Mouse (Mus musculus): ENCODE measurements around the gene 1700029H14Rik. TPM values are rescaled to one million over a fixed set of nuclear protein-coding genes. Genes with fewer than 3 reads are reported as not detected.

Gene 1700029H14Rik
- total RNA-seq, 2 experiments from 2014 or later: not detected

DNA sequence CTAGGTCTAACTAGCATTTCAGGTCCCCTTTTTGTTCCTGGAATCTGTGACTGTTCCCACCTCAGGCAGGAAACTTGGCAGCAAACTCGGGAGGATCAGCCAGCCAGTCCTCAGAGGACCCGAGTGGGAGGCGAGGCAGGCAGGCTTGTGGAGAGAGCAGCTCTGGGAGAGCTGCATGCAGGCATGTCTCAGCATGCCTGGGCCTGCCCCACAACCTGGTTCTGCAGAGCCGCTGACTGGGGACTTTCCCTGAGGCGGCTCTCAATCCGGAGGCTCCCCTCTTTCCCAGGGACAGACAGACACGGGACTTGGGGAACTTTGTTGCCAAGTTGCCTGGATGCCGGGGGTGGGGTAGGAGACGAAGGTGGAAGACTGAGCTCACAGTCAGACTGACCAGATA, 13.4 kb downstream of the 1700029H14Rik start:
- no peak for ATAC-seq (replicated peaks; ENCODE audit: low FRiP score, low TSS enrichment, poor library complexity, severe bottlenecking)

DNA sequence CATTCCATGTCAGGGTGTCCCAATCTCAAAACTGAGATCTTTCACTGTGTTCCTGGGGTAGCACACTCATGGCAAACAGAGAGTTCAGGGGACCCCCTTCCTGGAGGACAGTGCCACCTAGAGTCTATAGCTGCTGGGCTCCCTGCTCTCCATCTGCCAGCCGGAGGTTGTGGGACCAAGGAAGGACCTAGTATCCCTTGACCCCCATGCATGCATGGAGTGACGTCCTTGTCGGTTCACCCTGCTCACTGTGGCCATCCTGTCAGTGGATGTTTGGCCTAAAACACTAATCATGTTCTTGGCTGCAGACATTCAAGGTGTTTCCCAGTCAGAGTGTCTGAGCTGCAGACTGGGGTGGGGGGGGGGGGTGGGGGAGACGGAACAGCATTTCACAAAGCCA, 14.0 kb downstream of the 1700029H14Rik start:
- ATAC-seq (replicated peaks; ENCODE audit: low FRiP score, low TSS enrichment, poor library complexity, severe bottlenecking): no peak

- ATAC-seq (replicated peaks; ENCODE audit: low FRiP score, low TSS enrichment, poor library complexity, severe bottlenecking): no peak
Measured at GRCm38 (mm10) chr8:13546421-13546820, 15.8 kb downstream of the 1700029H14Rik start.

- no peak for ATAC-seq (replicated peaks; ENCODE audit: low FRiP score, low TSS enrichment, poor library complexity, severe bottlenecking)
Measured at GRCm38 (mm10) chr8:13541526-13541925, 20.7 kb downstream of the 1700029H14Rik start.

- no peak for ATAC-seq (replicated peaks; ENCODE audit: low FRiP score, low TSS enrichment, poor library complexity, severe bottlenecking)
Measured at GRCm38 (mm10) chr8:13540122-13540521, 22.1 kb downstream of the 1700029H14Rik start.

DNA sequence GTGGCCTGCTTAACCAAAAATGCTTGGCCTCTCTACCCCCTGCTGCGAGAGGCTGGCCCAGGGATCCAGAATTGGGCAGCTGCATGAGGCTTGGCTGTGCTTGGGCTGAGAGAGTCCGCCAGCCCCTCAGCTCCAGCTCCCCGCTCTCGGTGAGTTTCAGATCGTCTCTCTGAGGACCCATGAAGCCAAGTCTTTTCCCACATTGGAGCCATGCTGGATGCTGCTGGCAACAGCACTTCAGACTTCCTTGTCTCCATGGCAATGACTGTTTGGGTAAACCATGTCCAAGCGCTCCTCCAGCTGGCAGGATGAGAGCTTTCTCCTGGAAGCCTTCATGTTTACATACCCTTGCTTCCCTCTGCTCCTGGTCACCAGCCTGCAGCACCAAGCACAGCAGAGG, 23.4 kb downstream of the 1700029H14Rik start:
- ATAC-seq (replicated peaks; ENCODE audit: low FRiP score, low TSS enrichment, poor library complexity, severe bottlenecking): no peak

GRCm38 (mm10) chr8:13537102-13537501, 25.2 kb downstream of the 1700029H14Rik start:
- ATAC-seq (replicated peaks; ENCODE audit: low FRiP score, low TSS enrichment, poor library complexity, severe bottlenecking): no peak

- ATAC-seq (replicated peaks; ENCODE audit: low FRiP score, low TSS enrichment, poor library complexity, severe bottlenecking): no peak
Measured at GRCm38 (mm10) chr8:13533123-13533522, 29.1 kb downstream of the 1700029H14Rik start.

- peak; percentile 51 for ATAC-seq (replicated peaks; ENCODE audit: low FRiP score, low TSS enrichment, poor library complexity, severe bottlenecking)
Measured at GRCm38 (mm10) chr8:13531602-13532171, 30.6 kb downstream of the 1700029H14Rik start.

GRCm38 (mm10) chr8:13530941-13531340, 31.3 kb downstream of the 1700029H14Rik start:
- ATAC-seq (replicated peaks; ENCODE audit: low FRiP score, low TSS enrichment, poor library complexity, severe bottlenecking): peak; percentile 89

- peak; percentile 15 for ATAC-seq (replicated peaks; ENCODE audit: low FRiP score, low TSS enrichment, poor library complexity, severe bottlenecking)
Measured at GRCm38 (mm10) chr8:13530401-13530800, 31.9 kb downstream of the 1700029H14Rik start.

GRCm38 (mm10) chr8:13529891-13530316, 32.4 kb downstream of the 1700029H14Rik start:
- ATAC-seq (replicated peaks; ENCODE audit: low FRiP score, low TSS enrichment, poor library complexity, severe bottlenecking): no peak

DNA sequence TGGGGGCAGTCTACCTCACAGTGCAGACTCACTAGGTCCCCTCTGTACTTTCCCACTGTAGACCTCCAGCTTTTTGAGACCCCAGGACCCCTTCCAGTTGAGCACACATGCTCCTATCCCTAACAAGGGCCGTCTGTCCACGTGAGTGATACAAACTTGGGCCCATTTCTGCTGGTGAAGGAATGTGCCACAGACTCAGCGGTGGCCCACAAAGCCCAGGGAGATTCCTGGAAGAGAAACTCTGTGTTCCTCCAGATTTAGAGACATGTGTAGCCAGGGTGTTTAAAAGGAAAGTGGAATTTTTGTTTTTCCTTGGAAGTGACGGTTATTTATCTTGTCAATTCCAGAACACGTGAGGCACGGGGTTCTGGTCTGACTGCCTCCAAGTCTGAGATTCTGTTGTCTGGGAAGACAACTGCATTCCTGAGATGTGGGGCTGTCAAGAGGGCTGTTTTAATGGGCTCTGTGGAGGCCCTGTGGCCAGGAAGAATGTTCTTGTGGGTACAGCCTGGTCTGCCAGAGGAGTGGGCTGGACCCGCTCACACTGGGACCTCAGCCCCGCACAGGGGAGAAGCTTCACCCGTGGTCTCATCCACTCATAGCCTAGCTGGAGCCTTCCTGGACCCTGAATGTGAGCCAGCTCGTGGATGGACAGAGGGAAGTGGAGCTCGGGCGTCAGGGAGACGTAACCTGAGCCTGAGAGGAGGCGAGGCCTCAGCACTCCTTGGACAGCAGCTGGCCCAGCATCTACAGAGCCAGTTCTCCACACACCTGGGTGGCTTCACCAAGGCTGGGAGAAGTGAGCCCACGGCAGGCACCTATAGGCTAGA, 33.0 kb downstream of the 1700029H14Rik start:
- no peak for ATAC-seq (replicated peaks; ENCODE audit: low FRiP score, low TSS enrichment, poor library complexity, severe bottlenecking)

- ATAC-seq (replicated peaks; ENCODE audit: low FRiP score, low TSS enrichment, poor library complexity, severe bottlenecking): no peak
Measured at GRCm38 (mm10) chr8:13521392-13521791, 40.9 kb downstream of the 1700029H14Rik start.

DNA sequence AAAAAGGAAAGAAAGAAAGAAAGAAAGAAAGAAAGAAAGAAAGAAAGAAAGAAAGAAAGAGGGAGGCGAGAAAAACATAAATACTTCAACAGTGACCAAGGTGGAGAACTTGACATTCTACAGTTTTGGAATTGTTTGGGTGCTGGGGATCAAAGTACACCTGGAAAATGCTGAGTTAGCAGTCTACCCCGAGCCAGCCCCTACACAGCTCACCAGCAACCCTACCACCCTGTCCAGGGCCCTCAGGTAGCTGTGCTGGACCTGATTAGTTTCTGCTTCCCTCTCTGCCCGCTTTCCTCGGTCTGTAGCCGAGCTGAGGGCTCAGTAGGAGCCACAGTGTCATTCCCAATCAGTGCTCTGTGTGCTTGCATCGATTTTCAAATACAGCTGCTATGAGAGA, 41.9 kb downstream of the 1700029H14Rik start:
- ATAC-seq (replicated peaks; ENCODE audit: low FRiP score, low TSS enrichment, poor library complexity, severe bottlenecking): no peak

DNA sequence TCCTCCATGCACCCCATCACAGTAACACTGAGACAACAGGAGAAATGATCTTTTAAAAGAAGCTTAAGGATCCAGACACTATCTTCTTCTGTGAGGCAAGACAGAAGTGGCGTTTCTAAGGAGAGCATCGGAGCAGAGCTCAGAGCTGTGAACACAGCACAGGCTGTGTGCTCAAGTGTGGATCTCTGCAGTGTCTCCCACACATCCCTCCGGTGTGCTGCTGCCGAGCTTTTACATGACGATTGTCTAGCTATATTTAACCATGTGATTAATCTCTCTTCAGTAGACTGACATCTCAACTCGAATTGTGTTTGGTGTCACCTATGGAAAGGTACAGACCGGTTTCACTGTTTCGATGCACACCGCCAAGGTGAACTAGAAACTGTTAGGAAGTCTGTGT, 42.8 kb downstream of the 1700029H14Rik start:
- ATAC-seq (replicated peaks; ENCODE audit: low FRiP score, low TSS enrichment, poor library complexity, severe bottlenecking): no peak

DNA sequence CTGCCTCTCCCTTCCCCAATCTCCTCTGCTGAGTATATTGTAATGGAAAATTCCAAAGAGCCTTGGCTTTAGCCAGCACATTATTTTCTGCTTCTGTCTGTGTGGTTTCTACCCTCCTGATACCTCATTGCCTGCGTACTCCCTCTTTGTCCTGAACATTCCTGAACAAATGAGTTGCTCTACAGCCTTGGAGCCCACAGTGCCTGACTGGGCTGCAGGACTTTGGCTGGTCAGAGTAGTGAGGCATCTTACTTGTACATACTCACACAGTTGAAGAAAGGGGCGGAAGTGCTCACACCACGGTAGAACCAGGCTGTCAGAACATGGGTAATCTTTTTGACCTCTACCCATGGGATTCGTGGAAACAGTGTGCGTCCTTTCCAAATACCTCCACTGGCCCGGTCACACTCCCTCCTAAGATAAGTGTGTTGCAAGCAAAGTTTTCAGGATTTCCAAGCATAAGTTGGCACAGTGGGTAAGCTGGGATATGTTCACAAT, 44.9 kb downstream of the 1700029H14Rik start:
- ATAC-seq (replicated peaks; ENCODE audit: low FRiP score, low TSS enrichment, poor library complexity, severe bottlenecking): no peak

DNA sequence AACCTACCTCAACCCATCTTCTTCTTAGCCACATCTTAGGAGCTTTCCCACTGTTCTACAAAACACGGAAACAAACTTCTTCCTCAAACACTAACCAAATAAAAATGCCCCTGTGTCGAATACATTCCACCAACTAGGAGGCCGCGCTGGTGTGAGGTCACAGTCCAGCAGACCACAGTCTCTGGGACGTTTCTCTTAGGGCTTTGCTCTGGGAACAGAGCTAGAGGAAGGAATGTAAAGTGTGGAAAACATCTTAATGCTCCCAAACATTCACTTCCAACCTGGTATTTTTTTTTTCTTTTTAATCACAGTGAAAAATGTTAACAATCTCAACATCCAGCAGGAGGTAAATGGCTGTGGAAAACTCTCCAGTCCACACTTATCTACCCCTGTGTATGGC, 45.5 kb downstream of the 1700029H14Rik start:
- no peak for ATAC-seq (replicated peaks; ENCODE audit: low FRiP score, low TSS enrichment, poor library complexity, severe bottlenecking)

DNA sequence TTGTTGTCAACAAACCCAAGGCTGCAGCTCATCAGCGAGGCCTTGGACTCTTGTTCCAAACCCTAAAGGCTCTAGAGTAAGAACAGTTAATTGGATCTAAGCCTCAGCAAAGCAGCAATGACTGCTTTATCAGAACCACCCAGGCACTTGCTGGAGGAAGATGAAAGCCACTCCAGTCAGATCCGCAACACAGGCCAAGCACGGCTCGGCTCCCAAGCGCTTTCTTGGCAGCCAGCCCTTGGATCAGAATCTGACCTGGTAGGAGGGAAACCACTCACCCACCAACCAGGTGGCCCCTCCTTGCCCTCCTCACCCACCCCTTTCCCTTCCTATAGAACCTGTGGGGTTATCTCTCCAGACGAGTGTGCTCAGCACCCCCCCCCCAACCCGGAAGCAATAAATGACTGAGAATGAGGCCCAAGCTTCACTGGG, 46.2 kb downstream of the 1700029H14Rik start:
- peak; percentile 94 for ATAC-seq (replicated peaks; ENCODE audit: low FRiP score, low TSS enrichment, poor library complexity, severe bottlenecking)

GRCm38 (mm10) chr8:13513556-13514370, 48.5 kb downstream of the 1700029H14Rik start:
- no peak for ATAC-seq (replicated peaks; ENCODE audit: low FRiP score, low TSS enrichment, poor library complexity, severe bottlenecking)
